In genomic region chr7:141222126-141222467, GRCm38 (mm10) we compare ENCODE assay signal across 8 mouse cellular contexts. TPM values are rescaled to one million over a fixed set of nuclear protein-coding genes. Genes with fewer than 3 reads are reported as not detected.
DNase-seq lines count a peak whose midpoint lies in the region; ATAC-seq and TF ChIP-seq lines count a peak whose summit lies in the region.

No protein-coding gene starts in this region.

- H3K9ac ChIP-seq in lung, embryonic 15.5 days, result peak overlapping the region; percentile 24; the same call in 1 of the 2 replicates
- H3K9ac ChIP-seq in limb, embryonic 11.5 days (ENCODE audit: low read length), result peak overlapping the region; percentile 9

- TF ChIP-seq POLR2A in olfactory bulb, adult 2 months (IDR thresholded peaks at IDR 0.05; ENCODE audit: insufficient read depth, low read depth, low read length), result no peak

- H3K36me3 ChIP-seq in lung, embryonic 15.5 days, result no peaks in the 10 kb centered on the region
- peaks cover 38% of the 10 kb centered on the region for H3K36me3 ChIP-seq in forebrain, embryonic 10.5 days (replicated peaks)
- no peaks in the 10 kb centered on the region; the same call in 1 of the 2 replicates for H3K36me3 ChIP-seq in limb, embryonic 11.5 days (ENCODE audit: control insufficient read depth, insufficient read depth, low read length)

- no peaks in the 10 kb centered on the region for H3K27me3 ChIP-seq in lung, embryonic 15.5 days
- H3K27me3 ChIP-seq in forebrain, embryonic 10.5 days (ENCODE audit: poor library complexity, severe bottlenecking), result no peaks in the 10 kb centered on the region
- H3K27me3 ChIP-seq in limb, embryonic 11.5 days (ENCODE audit: control insufficient read depth, insufficient read depth, low read length), result no peaks in the 10 kb centered on the region

- WGBS in lung, embryonic 15.5 days, result 3% methylated on average over 8 of the region's 8 CpGs
- WGBS in forebrain, embryonic 10.5 days, result 22% methylated on average over 8 of the region's 8 CpGs
- 12% methylated on average over 8 of the region's 8 CpGs for WGBS in limb, embryonic 11.5 days
- 6% methylated on average over 8 of the region's 8 CpGs for WGBS in olfactory bulb, adult 2 months

- peaks cover 28% of the 10 kb centered on the region for H3K4me1 ChIP-seq in lung, embryonic 15.5 days
- H3K4me1 ChIP-seq in forebrain, embryonic 10.5 days, result peaks cover 55% of the 10 kb centered on the region
- H3K4me1 ChIP-seq in limb, embryonic 11.5 days (ENCODE audit: control insufficient read depth, insufficient read depth, low read length), result peaks cover 12% of the 10 kb centered on the region
- peaks cover 17% of the 10 kb centered on the region for H3K4me1 ChIP-seq in olfactory bulb, adult 2 months (ENCODE audit: control insufficient read depth, insufficient read depth, low read length)

- no peaks in the 10 kb centered on the region for H3K9me3 ChIP-seq in lung, embryonic 15.5 days
- no peaks in the 10 kb centered on the region for H3K9me3 ChIP-seq in forebrain, embryonic 10.5 days
- no peaks in the 10 kb centered on the region for H3K9me3 ChIP-seq in limb, embryonic 11.5 days (ENCODE audit: control insufficient read depth, low read length)

- TF ChIP-seq CTCF in olfactory bulb, adult 2 months (IDR thresholded peaks at IDR 0.05; ENCODE audit: insufficient read depth, low read depth, low read length), result no peak

- no peak for ATAC-seq in lung, embryonic 15.5 days (ENCODE audit: borderline replicate concordance, extremely low read depth, low FRiP score, low TSS enrichment)
- no peak for ATAC-seq in limb, embryonic 11.5 days (ENCODE audit: insufficient number of reproducible peaks, low FRiP score, low TSS enrichment, low read depth)

- H3K4me3 ChIP-seq in lung, embryonic 15.5 days, result peak overlapping the region; percentile 53
- peak overlapping the region; percentile 65 for H3K4me3 ChIP-seq in forebrain, embryonic 10.5 days
- H3K4me3 ChIP-seq in limb, embryonic 11.5 days (ENCODE audit: low read depth, low read length), result peak overlapping the region; percentile 48
- H3K4me3 ChIP-seq in olfactory bulb, adult 2 months (ENCODE audit: insufficient read depth, low read depth, low read length), result peak overlapping the region; percentile 26

- DNase-seq in lung, adult 18-20 months, result no peak
- no peak for DNase-seq in forebrain, embryonic 10.5 days (ENCODE audit: extremely low spot score, low spot score)
- no peak for DNase-seq in limb, embryonic 11.5 days (ENCODE audit: low spot score)
- no peak for DNase-seq in layer of hippocampus, postnatal 25 days (ENCODE audit: extremely low spot score in 1 of 2, low spot score in 1 of 2)
- DNase-seq in spleen, postnatal 4 days (ENCODE audit: low spot score in 2 of 2), result no peak
- no peak for DNase-seq in layer of hippocampus, adult 9-11 months

- H3K27ac ChIP-seq in lung, embryonic 15.5 days, result peak overlapping the region; percentile 83
- H3K27ac ChIP-seq in forebrain, embryonic 10.5 days, result peak overlapping the region; percentile 95
- peak overlapping the region; percentile 63 for H3K27ac ChIP-seq in limb, embryonic 11.5 days (replicated peaks; ENCODE audit: low read depth, low read length)
- H3K27ac ChIP-seq in olfactory bulb, adult 2 months (ENCODE audit: insufficient read depth, low read depth, low read length), result no peak overlapping the region

- H3K4me2 ChIP-seq in lung, embryonic 15.5 days, result peak overlapping the region; percentile 89
- H3K4me2 ChIP-seq in limb, embryonic 11.5 days (ENCODE audit: low read depth, severe bottlenecking), result peak overlapping the region; percentile 88

RNA-seq across cellular contexts. Expression of gene Rassf7, which starts 6.4 kb away (rescaled TPM):
- polyA plus RNA-seq in lung, embryonic 15.5 days (2015; fragmentation: Nextera tagmentation; extraction: Ambion mirVana), result 59.7 and 62.6 TPM in 2 replicates
- 50.8 and 53.8 TPM in 2 replicates for polyA plus RNA-seq in forebrain, embryonic 10.5 days (2016; fragmentation: Nextera tagmentation; extraction: Ambion mirVana)
- polyA plus RNA-seq in limb, embryonic 11.5 days (2014; fragmentation: Nextera tagmentation; extraction: Ambion mirVana), result 32.5 and 38.8 TPM in 2 replicates
- not detected in 2 replicates for polyA plus RNA-seq in olfactory bulb, adult 2 months (2012; ENCODE audit: insufficient read depth, insufficient read length, low replicate concordance, missing spikeins)
- under 1 TPM; 0.64 to 0.80 TPM for total RNA-seq in layer of hippocampus, postnatal 25 days (2021)

RNA-seq across cellular contexts. Expression of gene Phrf1, which starts 6.5 kb away (rescaled TPM):
- polyA plus RNA-seq in lung, embryonic 15.5 days (2015; fragmentation: Nextera tagmentation; extraction: Ambion mirVana), result 71.8 and 71.9 TPM in 2 replicates
- polyA plus RNA-seq in forebrain, embryonic 10.5 days (2016; fragmentation: Nextera tagmentation; extraction: Ambion mirVana), result 121 and 124 TPM in 2 replicates
- polyA plus RNA-seq in limb, embryonic 11.5 days (2014; fragmentation: Nextera tagmentation; extraction: Ambion mirVana), result 83.4 and 93.5 TPM in 2 replicates
- polyA plus RNA-seq in olfactory bulb, adult 2 months (2012; ENCODE audit: insufficient read depth, insufficient read length, low replicate concordance, missing spikeins), result not detected in 2 replicates
- 10 to 100 TPM; 67.1 to 71.1 TPM for total RNA-seq in layer of hippocampus, postnatal 25 days (2021)

RNA-seq across cellular contexts. Expression of gene Lmntd2, which starts 8.2 kb away (rescaled TPM):
- polyA plus RNA-seq in lung, embryonic 15.5 days (2015; fragmentation: Nextera tagmentation; extraction: Ambion mirVana), result 1.1 and 1.3 TPM in 2 replicates
- polyA plus RNA-seq in forebrain, embryonic 10.5 days (2016; fragmentation: Nextera tagmentation; extraction: Ambion mirVana), result 3.4 and 4.4 TPM in 2 replicates
- 3.8 and 5.1 TPM in 2 replicates for polyA plus RNA-seq in limb, embryonic 11.5 days (2014; fragmentation: Nextera tagmentation; extraction: Ambion mirVana)
- polyA plus RNA-seq in olfactory bulb, adult 2 months (2012; ENCODE audit: insufficient read depth, insufficient read length, low replicate concordance, missing spikeins), result not detected in 2 replicates
- total RNA-seq in layer of hippocampus, postnatal 25 days (2021), result not detected

RNA-seq across cellular contexts. Expression of gene Lrrc56, which starts 28.1 kb away (rescaled TPM):
- polyA plus RNA-seq in lung, embryonic 15.5 days (2015; fragmentation: Nextera tagmentation; extraction: Ambion mirVana), result 5.8 and 6.9 TPM in 2 replicates
- 15.5 and 15.6 TPM in 2 replicates for polyA plus RNA-seq in forebrain, embryonic 10.5 days (2016; fragmentation: Nextera tagmentation; extraction: Ambion mirVana)
- polyA plus RNA-seq in limb, embryonic 11.5 days (2014; fragmentation: Nextera tagmentation; extraction: Ambion mirVana), result 11.7 and 12.5 TPM in 2 replicates
- not detected in 2 replicates for polyA plus RNA-seq in olfactory bulb, adult 2 months (2012; ENCODE audit: insufficient read depth, insufficient read length, low replicate concordance, missing spikeins)
- 1 to 10 TPM; 4.5 to 6.1 TPM for total RNA-seq in layer of hippocampus, postnatal 25 days (2021)

RNA-seq across cellular contexts. Expression of gene Hras, which starts 28.3 kb away (rescaled TPM):
- polyA plus RNA-seq in lung, embryonic 15.5 days (2015; fragmentation: Nextera tagmentation; extraction: Ambion mirVana), result 99.9 and 102 TPM in 2 replicates
- polyA plus RNA-seq in forebrain, embryonic 10.5 days (2016; fragmentation: Nextera tagmentation; extraction: Ambion mirVana), result 80.6 and 82.7 TPM in 2 replicates
- 98.7 and 99.1 TPM in 2 replicates for polyA plus RNA-seq in limb, embryonic 11.5 days (2014; fragmentation: Nextera tagmentation; extraction: Ambion mirVana)
- polyA plus RNA-seq in olfactory bulb, adult 2 months (2012; ENCODE audit: insufficient read depth, insufficient read length, low replicate concordance, missing spikeins), result not detected in 2 replicates
- 100 to 1,000 TPM; 193 to 235 TPM for total RNA-seq in layer of hippocampus, postnatal 25 days (2021)

Comparison
In these comparisons a context has a peak if more than half of its experiments do, and no peak if none do; other contexts are left out.
1. RNA of gene Rassf7, which starts 6.4 kb away (polyA plus RNA-seq): 59.7 to 62.6 TPM in lung, embryonic 15.5 days, 50.8 to 53.8 TPM in forebrain, embryonic 10.5 days and 32.5 to 38.8 TPM in limb, embryonic 11.5 days; not detected in olfactory bulb, adult 2 months; every median in the first group is over 10 times any median in the second.
2. Peak in every context shown above with its lines, with median percentiles within 50 percentile points of each other: H3K4me3 ChIP-seq.